Mouse (Mus musculus): ENCODE data around the gene Arhgef6. TPM values are rescaled to one million over a fixed set of nuclear protein-coding genes. Genes with fewer than 3 reads are reported as not detected.

Arhgef6 gene
- polyA plus RNA-seq, 1 experiment from 2014 or later, result 4.1 TPM

GRCm38 (mm10) chrX:57253329-57254055 lies 85.0 kb downstream of the Arhgef6 start:
- H3K4me3 ChIP-seq (ENCODE audit: low read depth, low read length), result no peak overlapping the region
- 45% methylated on average over 7 of the region's 7 CpGs for WGBS
- H3K4me1 ChIP-seq (replicated peaks; ENCODE audit: control insufficient read depth, insufficient read depth), result no peaks in the 10 kb centered on the region
- TF ChIP-seq EP300 (optimal IDR thresholded peaks at IDR 0.05), result no peak
- no peak for TF ChIP-seq CTCF (IDR thresholded peaks at IDR 0.05; ENCODE audit: low read depth)
- ATAC-seq (ENCODE audit: low FRiP score, low TSS enrichment), result no peak
- no peak overlapping the region for H3K27ac ChIP-seq (replicated peaks)
- no peak overlapping the region for H3K4me2 ChIP-seq (replicated peaks; ENCODE audit: low read depth)
- H3K27me3 ChIP-seq (ENCODE audit: control insufficient read depth, insufficient read depth, low read length), result no peaks in the 10 kb centered on the region
- H3K9ac ChIP-seq (ENCODE audit: low read length), result no peak overlapping the region
- H3K9me3 ChIP-seq (ENCODE audit: control insufficient read depth, low read length), result no peaks in the 10 kb centered on the region
- H3K36me3 ChIP-seq (ENCODE audit: control insufficient read depth, insufficient read depth, low read length), result no peaks in the 10 kb centered on the region
- DNase-seq (ENCODE audit: low spot score), result no peak

GRCm38 (mm10) chrX:57238572-57238971 lies 100.0 kb downstream of the Arhgef6 start:
- 72% methylated on average over 3 of the region's 3 CpGs for WGBS
- Histone ChIP-seq H3K4me3 (ENCODE audit: low read depth, low read length) (no peak overlapping the region), H3K36me3 (ENCODE audit: control insufficient read depth, insufficient read depth, low read length) (no peaks in the 10 kb centered on the region), H3K9ac (ENCODE audit: low read length) (no peak overlapping the region), H3K4me1 (replicated peaks; ENCODE audit: control insufficient read depth, insufficient read depth) (no peaks in the 10 kb centered on the region), H3K27me3 (ENCODE audit: control insufficient read depth, insufficient read depth, low read length) (no peaks in the 10 kb centered on the region), H3K27ac (replicated peaks) (no peak overlapping the region), H3K9me3 (ENCODE audit: control insufficient read depth, low read length) (no peaks in the 10 kb centered on the region), H3K4me2 (replicated peaks; ENCODE audit: low read depth) (no peak overlapping the region)
- no peak for DNase-seq (ENCODE audit: low spot score)
- no peak for ATAC-seq (ENCODE audit: low FRiP score, low TSS enrichment)
- TF ChIP-seq CTCF (IDR thresholded peaks at IDR 0.05; ENCODE audit: low read depth) (no peak), EP300 (optimal IDR thresholded peaks at IDR 0.05) (no peak)

GRCm38 (mm10) chrX:57235982-57236381 lies 102.5 kb downstream of the Arhgef6 start:
- ATAC-seq (ENCODE audit: low FRiP score, low TSS enrichment), result no peak
- Histone ChIP-seq H3K9ac (ENCODE audit: low read length) (no peak overlapping the region), H3K27ac (replicated peaks) (no peak overlapping the region), H3K9me3 (ENCODE audit: control insufficient read depth, low read length) (no peaks in the 10 kb centered on the region), H3K4me2 (replicated peaks; ENCODE audit: low read depth) (no peak overlapping the region), H3K36me3 (ENCODE audit: control insufficient read depth, insufficient read depth, low read length) (no peaks in the 10 kb centered on the region), H3K4me3 (ENCODE audit: low read depth, low read length) (no peak overlapping the region), H3K27me3 (ENCODE audit: control insufficient read depth, insufficient read depth, low read length) (no peaks in the 10 kb centered on the region), H3K4me1 (replicated peaks; ENCODE audit: control insufficient read depth, insufficient read depth) (no peaks in the 10 kb centered on the region)
- peak; percentile 42 for TF ChIP-seq CTCF (IDR thresholded peaks at IDR 0.05; ENCODE audit: low read depth)
- TF ChIP-seq EP300 (optimal IDR thresholded peaks at IDR 0.05), result no peak
- WGBS, result 71% methylated on average over 4 of the region's 4 CpGs
- DNase-seq (ENCODE audit: low spot score), result no peak

DNA sequence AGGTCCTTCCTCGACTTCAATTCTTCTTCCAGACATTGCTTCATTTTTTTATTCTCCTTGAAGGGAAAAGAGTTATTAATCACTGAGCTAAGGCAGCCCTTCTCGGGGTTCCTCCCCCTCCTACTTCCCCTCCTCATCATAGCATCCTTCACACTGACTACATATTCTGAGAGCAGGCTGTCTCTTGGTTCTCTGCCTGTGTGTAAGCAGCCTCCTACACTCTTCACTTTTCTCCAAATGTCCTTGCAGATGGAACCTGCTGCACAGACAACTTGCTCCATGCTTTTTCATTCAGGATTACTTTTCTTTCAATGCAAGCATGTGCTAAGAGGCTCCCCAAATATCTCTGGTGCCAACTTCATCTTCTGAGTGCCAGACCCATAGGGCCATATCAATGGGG lies 104.9 kb downstream of the Arhgef6 start:
- DNase-seq (ENCODE audit: low spot score), result no peak
- Histone ChIP-seq H3K4me3 (ENCODE audit: low read depth, low read length) (no peak overlapping the region), H3K9ac (ENCODE audit: low read length) (no peak overlapping the region), H3K36me3 (ENCODE audit: control insufficient read depth, insufficient read depth, low read length) (no peaks in the 10 kb centered on the region), H3K27ac (replicated peaks) (no peak overlapping the region), H3K27me3 (ENCODE audit: control insufficient read depth, insufficient read depth, low read length) (no peaks in the 10 kb centered on the region), H3K9me3 (ENCODE audit: control insufficient read depth, low read length) (no peaks in the 10 kb centered on the region), H3K4me1 (replicated peaks; ENCODE audit: control insufficient read depth, insufficient read depth) (no peaks in the 10 kb centered on the region), H3K4me2 (replicated peaks; ENCODE audit: low read depth) (no peak overlapping the region)
- 46% methylated on average over 2 of the region's 2 CpGs for WGBS
- no peak for ATAC-seq (ENCODE audit: low FRiP score, low TSS enrichment)
- TF ChIP-seq EP300 (optimal IDR thresholded peaks at IDR 0.05) (no peak), CTCF (IDR thresholded peaks at IDR 0.05; ENCODE audit: low read depth) (no peak)

DNA sequence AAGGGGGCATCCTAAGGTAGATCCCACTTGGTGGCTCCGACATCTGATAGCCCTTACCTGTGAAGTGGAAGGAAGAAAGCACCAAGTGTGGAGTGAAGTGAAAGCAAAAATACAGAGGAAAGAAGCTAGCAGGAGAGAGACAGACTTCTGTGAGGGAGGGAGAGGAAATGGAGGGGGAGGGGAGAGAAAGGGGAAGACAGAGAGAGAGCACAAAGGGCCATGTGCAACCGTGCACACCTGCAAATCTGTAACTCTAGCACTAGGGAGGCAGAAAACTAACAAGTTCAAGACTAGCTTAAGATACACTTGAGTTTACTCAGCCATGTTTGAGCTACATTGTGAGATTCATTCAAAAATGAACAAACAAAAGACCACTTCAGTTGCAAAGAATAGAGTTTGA lies 110.4 kb downstream of the Arhgef6 start:
- H3K4me1 ChIP-seq (replicated peaks; ENCODE audit: control insufficient read depth, insufficient read depth), result no peaks in the 10 kb centered on the region
- no peaks in the 10 kb centered on the region for H3K36me3 ChIP-seq (ENCODE audit: control insufficient read depth, insufficient read depth, low read length)
- H3K4me2 ChIP-seq (replicated peaks; ENCODE audit: low read depth), result no peak overlapping the region
- DNase-seq (ENCODE audit: low spot score) (no peak), ATAC-seq (ENCODE audit: low FRiP score, low TSS enrichment) (no peak)
- H3K4me3 ChIP-seq (ENCODE audit: low read depth, low read length), result no peak overlapping the region
- no peak overlapping the region for H3K27ac ChIP-seq (replicated peaks)
- H3K27me3 ChIP-seq (ENCODE audit: control insufficient read depth, insufficient read depth, low read length), result no peaks in the 10 kb centered on the region
- 55% methylated on average over 2 of the region's 2 CpGs for WGBS
- no peak for TF ChIP-seq CTCF (IDR thresholded peaks at IDR 0.05; ENCODE audit: low read depth)
- TF ChIP-seq EP300 (optimal IDR thresholded peaks at IDR 0.05), result no peak
- H3K9me3 ChIP-seq (ENCODE audit: control insufficient read depth, low read length), result no peaks in the 10 kb centered on the region
- H3K9ac ChIP-seq (ENCODE audit: low read length), result no peak overlapping the region

DNA sequence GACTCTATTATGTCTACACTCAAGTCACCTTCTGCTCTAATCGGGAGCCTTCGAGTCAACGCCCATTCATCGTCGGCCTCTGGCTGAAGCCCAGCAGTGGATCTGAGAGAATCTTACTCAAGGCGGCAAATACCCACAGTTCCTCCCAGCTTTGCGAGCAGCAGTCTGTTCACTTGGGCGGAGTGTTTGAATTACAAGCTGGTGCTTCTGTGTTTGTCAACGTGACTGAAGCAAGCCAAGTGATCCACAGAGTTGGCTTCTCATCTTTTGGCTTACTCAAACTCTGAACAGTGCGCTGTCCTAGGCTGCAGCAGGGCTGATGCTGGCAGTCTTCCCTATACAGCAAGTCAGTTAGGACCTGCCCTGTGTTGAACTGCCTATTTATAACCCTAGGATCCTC lies 115.2 kb downstream of the Arhgef6 start:
- TF ChIP-seq EP300 (optimal IDR thresholded peaks at IDR 0.05) (no peak), CTCF (IDR thresholded peaks at IDR 0.05; ENCODE audit: low read depth) (no peak)
- Histone ChIP-seq H3K4me2 (replicated peaks; ENCODE audit: low read depth) (no peak overlapping the region), H3K27me3 (ENCODE audit: control insufficient read depth, insufficient read depth, low read length) (no peaks in the 10 kb centered on the region), H3K4me3 (ENCODE audit: low read depth, low read length) (no peak overlapping the region), H3K9ac (ENCODE audit: low read length) (no peak overlapping the region), H3K36me3 (ENCODE audit: control insufficient read depth, insufficient read depth, low read length) (no peaks in the 10 kb centered on the region), H3K27ac (replicated peaks) (no peak overlapping the region), H3K9me3 (ENCODE audit: control insufficient read depth, low read length) (no peaks in the 10 kb centered on the region), H3K4me1 (replicated peaks; ENCODE audit: control insufficient read depth, insufficient read depth) (no peaks in the 10 kb centered on the region)
- DNase-seq (ENCODE audit: low spot score) (no peak), ATAC-seq (ENCODE audit: low FRiP score, low TSS enrichment) (no peak)
- 70% methylated on average over 10 of the region's 10 CpGs for WGBS
